Mouse (Mus musculus): ENCODE data around the gene Baz1a. TPM values are rescaled to one million over a fixed set of nuclear protein-coding genes. Genes with fewer than 3 reads are reported as not detected.

Gene Baz1a
- polyA plus RNA-seq, 1 experiment from 2014 or later, result 15.8 TPM

DNA sequence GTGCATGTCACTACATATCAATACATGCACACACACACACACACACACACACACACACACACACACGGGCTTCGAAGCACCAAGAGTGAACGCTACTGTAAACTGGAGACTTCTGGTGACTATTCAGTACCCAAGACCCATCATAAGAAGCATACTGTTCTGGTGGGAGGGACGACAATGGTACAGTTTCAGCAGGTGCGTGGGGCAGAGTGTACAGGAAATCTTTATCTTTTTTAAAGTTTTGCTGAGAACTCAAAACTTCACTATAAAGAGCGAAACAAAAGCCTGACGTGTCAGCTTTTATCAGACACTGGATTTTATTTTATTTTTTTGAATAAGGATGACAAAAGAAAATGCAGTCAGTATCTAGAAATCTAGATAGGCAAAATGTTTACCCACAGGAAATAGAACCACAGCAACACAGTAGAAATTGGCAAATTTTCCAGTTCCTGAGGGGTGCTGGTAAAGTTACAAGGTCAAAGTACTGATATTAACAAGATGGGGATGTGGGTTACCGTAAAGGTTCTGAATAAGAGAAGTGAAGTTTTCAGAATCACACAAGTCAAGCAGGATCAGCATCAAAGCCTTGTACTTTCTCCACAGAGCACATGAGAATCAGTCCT, 35.7 kb upstream of the Baz1a start:
- H3K27me3 ChIP-seq (replicated peaks), result no peaks in the 10 kb centered on the region
- 90% methylated on average over 8 of the region's 8 CpGs for WGBS
- peaks cover 47% of the 10 kb centered on the region for H3K36me3 ChIP-seq
- no peak overlapping the region for H3K4me2 ChIP-seq
- no peak overlapping the region for H3K9ac ChIP-seq
- no peak overlapping the region for H3K4me3 ChIP-seq
- H3K9me3 ChIP-seq, result no peaks in the 10 kb centered on the region
- no peak overlapping the region for H3K27ac ChIP-seq (replicated peaks)
- peaks cover 17% of the 10 kb centered on the region for H3K4me1 ChIP-seq
- ATAC-seq (ENCODE audit: extremely low read depth, insufficient number of reproducible peaks, low FRiP score, low TSS enrichment), result no peak

DNA sequence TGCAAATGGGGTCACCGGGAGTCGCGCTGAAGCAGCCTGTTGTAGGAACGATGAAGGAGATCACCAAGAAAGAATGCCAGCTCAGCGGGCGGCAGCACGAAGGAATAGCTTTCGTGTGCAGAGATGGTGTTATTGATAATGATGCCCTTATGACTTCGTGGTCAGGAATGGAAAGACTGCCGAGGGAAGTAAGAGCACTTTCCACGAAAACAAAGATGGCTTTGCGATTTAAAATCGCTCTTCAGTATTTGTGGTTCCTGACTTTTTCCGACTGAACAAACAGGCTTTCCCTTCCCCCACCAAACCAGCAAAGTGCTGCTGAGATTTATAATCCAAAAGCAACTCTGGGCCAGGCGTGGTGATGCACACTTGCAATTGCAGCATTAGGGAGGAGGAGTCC, 26.9 kb upstream of the Baz1a start:
- Histone ChIP-seq H3K4me1 (no peaks in the 10 kb centered on the region), H3K27me3 (replicated peaks) (no peaks in the 10 kb centered on the region), H3K36me3 (peaks cover 21% of the 10 kb centered on the region), H3K9me3 (no peaks in the 10 kb centered on the region), H3K4me2 (no peak overlapping the region), H3K4me3 (no peak overlapping the region), H3K27ac (replicated peaks) (no peak overlapping the region), H3K9ac (no peak overlapping the region)
- ATAC-seq (ENCODE audit: extremely low read depth, insufficient number of reproducible peaks, low FRiP score, low TSS enrichment), result no peak
- 62% methylated on average over 15 of the region's 15 CpGs for WGBS

DNA sequence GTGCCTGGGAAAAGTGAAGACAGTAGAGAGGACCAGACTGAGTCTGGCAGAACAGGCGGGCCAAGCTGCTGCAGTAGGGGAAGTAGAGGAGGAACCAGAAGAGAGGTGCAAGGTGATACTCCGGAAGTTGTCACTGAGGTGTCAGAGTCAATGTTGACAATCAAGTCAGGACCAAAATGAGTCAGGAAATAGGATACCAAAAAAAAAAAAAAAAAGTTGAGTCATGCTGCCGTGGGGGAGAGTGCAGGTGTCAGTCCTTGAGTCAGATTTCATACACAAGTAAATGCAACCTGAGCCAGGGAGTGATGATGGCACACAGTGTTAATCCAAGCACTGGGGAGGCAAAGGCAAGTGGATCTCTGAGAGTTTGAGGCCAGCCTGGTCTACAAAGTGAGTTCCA, 12.9 kb upstream of the Baz1a start:
- Histone ChIP-seq H3K4me1 (no peaks in the 10 kb centered on the region), H3K27ac (replicated peaks) (no peak overlapping the region), H3K36me3 (no peaks in the 10 kb centered on the region), H3K4me2 (no peak overlapping the region), H3K9ac (no peak overlapping the region), H3K27me3 (replicated peaks) (no peaks in the 10 kb centered on the region), H3K9me3 (no peaks in the 10 kb centered on the region), H3K4me3 (no peak overlapping the region)
- WGBS, result 29% methylated on average over 3 of the region's 3 CpGs
- no peak for ATAC-seq (ENCODE audit: extremely low read depth, insufficient number of reproducible peaks, low FRiP score, low TSS enrichment)

DNA sequence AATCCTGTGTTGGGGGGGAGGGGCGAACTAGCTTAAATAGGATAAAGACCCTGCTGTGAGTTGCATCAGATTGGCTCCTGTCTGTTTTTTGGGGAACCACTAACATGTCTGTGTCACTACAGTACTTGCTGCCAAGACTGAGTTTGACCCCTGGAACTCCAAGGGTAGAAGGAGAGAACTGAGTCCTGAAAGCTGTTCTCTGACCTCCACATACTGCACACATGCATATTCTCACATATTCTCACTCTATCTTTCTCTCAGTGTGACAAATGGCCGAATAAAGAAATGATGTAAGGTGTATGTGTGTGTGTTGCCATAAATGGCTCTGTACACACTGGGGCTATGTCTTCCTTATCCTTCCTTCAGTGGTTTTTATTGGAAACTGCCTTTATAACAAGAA, 9.1 kb upstream of the Baz1a start:
- no peak for ATAC-seq (ENCODE audit: extremely low read depth, insufficient number of reproducible peaks, low FRiP score, low TSS enrichment)
- no peak overlapping the region for H3K4me2 ChIP-seq
- H3K4me3 ChIP-seq, result no peak overlapping the region
- H3K9ac ChIP-seq, result no peak overlapping the region
- no peaks in the 10 kb centered on the region for H3K27me3 ChIP-seq (replicated peaks)
- no peaks in the 10 kb centered on the region for H3K4me1 ChIP-seq
- H3K27ac ChIP-seq (replicated peaks), result no peak overlapping the region
- WGBS, result 64% methylated on average over 2 of the region's 2 CpGs
- H3K36me3 ChIP-seq, result no peaks in the 10 kb centered on the region
- no peaks in the 10 kb centered on the region for H3K9me3 ChIP-seq

DNA sequence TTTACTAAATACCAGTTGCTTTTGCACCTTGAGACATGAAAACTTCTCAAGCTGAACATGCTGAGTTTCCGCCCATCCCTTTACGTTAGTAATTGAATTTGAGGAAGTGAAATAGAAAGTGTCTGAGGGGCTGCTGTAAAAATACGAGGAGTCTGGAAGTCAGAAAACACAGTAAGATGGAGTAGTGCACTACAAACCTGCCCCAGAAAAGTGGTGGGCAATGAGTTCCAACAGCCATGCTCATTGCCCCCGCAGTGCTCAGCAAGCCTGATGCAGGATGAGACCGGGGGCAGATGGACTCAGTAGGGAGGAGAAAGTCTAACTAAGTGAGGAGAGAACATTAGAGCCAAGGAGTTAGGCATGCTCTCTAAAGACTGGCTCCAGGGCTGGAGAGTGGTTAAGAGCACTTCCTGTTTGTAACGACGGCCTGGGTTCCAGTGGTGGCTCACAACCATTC, 5.3 kb upstream of the Baz1a start:
- no peak overlapping the region for H3K4me2 ChIP-seq
- no peak for ATAC-seq (ENCODE audit: extremely low read depth, insufficient number of reproducible peaks, low FRiP score, low TSS enrichment)
- 70% methylated on average over 7 of the region's 7 CpGs for WGBS
- no peaks in the 10 kb centered on the region for H3K4me1 ChIP-seq
- H3K9ac ChIP-seq, result no peak overlapping the region
- H3K4me3 ChIP-seq, result no peak overlapping the region
- H3K27ac ChIP-seq (replicated peaks), result no peak overlapping the region
- no peaks in the 10 kb centered on the region for H3K36me3 ChIP-seq
- H3K9me3 ChIP-seq, result no peaks in the 10 kb centered on the region
- H3K27me3 ChIP-seq (replicated peaks), result no peaks in the 10 kb centered on the region

DNA sequence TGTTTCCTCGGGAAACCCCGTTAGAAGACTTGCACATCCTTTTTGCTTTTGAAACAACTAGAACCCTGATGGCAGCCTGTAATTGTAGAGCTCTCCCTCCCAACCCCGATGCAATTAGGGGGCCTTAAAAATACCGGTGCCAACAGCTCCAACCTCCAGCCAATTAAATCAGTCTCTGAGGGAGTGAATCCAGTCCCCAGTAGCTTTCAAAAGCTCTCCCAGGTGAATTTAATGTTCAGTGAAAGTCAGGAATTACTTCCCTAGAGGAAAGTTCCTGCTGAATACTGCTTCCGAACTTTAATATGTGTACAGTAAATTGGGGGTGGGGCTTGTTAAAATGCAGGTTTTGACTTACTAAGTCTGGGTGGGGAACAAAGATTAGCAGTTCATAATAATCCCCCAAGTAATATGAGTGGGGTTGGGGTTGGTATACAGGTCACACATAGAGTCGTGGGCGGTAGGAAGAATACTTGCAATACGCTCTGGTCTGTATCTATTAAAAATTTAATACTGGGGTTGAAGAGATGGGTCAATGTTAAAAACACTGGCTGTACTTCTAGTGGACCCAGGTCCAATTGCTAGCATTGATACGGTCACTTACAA, 3.1 kb upstream of the Baz1a start:
- H3K36me3 ChIP-seq, result no peaks in the 10 kb centered on the region
- H3K4me1 ChIP-seq, result no peaks in the 10 kb centered on the region
- H3K27me3 ChIP-seq (replicated peaks), result no peaks in the 10 kb centered on the region
- H3K27ac ChIP-seq (replicated peaks), result no peak overlapping the region
- H3K4me2 ChIP-seq, result no peak overlapping the region
- 71% methylated on average over 9 of the region's 9 CpGs for WGBS
- no peaks in the 10 kb centered on the region for H3K9me3 ChIP-seq
- no peak overlapping the region for H3K9ac ChIP-seq
- ATAC-seq (ENCODE audit: extremely low read depth, insufficient number of reproducible peaks, low FRiP score, low TSS enrichment), result no peak
- H3K4me3 ChIP-seq, result no peak overlapping the region

DNA sequence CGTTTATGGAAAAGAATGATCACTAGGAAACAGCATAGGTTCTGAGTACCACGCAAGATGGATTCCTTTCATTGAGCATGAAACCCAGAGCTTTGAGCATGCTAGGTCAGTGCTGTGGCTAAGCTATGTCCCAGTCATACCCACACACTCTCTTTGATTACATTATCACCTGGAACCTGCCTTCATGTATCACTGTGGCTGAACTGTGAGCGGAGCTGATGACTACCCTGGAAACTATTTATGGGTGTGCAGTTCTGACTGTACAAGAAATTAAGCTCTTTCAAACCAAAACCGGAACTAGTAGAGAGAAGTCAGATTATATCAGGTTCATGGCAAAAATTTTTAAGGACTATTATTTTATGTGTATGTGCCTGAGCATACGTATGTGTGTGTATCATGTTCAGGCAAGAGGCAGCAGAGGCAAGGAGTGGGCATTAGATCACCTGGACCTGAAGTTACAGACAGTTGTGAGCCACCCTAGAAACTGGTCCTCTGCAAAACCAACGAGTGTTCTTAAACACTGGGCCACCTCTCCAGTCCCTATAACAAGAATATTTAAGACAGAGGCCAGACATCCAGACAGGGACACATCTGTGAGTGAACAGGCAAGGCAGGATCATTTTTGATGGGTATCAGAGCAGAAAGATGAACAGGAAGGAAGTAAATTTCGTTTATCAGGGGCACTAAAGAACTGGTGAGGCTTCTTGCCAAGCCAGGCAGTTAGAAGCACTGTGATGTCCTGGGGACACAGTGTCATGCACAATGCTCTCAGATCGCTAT, 2.4 kb upstream of the Baz1a start:
- H3K4me2 ChIP-seq, result no peak overlapping the region
- ATAC-seq (ENCODE audit: extremely low read depth, insufficient number of reproducible peaks, low FRiP score, low TSS enrichment), result no peak
- H3K4me3 ChIP-seq, result no peak overlapping the region

DNA sequence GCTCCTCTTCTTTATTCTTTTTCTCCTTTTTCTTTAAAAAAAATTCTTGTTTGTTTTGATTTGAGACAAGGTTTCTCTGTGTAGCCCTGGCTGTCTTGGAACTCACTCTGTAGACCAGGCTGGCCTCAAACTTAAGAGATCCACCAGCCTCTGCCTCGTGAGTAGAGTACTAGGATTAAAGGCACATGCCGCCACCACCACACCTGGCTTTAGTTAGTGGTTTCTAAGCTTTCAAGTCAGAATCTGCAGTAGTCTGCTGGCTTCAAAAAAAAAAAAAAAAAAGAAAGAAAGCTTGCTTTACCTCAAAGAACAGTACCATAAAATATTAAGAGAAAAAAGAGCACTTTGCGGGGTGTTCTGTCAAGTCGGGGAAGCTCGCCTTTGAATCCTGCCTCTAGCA, 1.3 kb upstream of the Baz1a start:
- Histone ChIP-seq H3K27ac (replicated peaks) (no peak overlapping the region), H3K9ac (no peak overlapping the region), H3K4me3 (no peak overlapping the region), H3K27me3 (replicated peaks) (no peaks in the 10 kb centered on the region), H3K4me2 (no peak overlapping the region), H3K4me1 (no peaks in the 10 kb centered on the region), H3K9me3 (no peaks in the 10 kb centered on the region), H3K36me3 (no peaks in the 10 kb centered on the region)
- WGBS, result 78% methylated on average over 5 of the region's 5 CpGs
- ATAC-seq (ENCODE audit: extremely low read depth, insufficient number of reproducible peaks, low FRiP score, low TSS enrichment), result no peak

More for the DNA sequence above, 2.4 kb upstream of the Baz1a start:
- Histone ChIP-seq H3K27me3 (replicated peaks) (no peaks in the 10 kb centered on the region), H3K27ac (replicated peaks) (no peak overlapping the region), H3K9me3 (no peaks in the 10 kb centered on the region), H3K4me1 (no peaks in the 10 kb centered on the region), H3K36me3 (no peaks in the 10 kb centered on the region), H3K9ac (no peak overlapping the region)
- 67% methylated on average over 8 of the region's 8 CpGs for WGBS

DNA sequence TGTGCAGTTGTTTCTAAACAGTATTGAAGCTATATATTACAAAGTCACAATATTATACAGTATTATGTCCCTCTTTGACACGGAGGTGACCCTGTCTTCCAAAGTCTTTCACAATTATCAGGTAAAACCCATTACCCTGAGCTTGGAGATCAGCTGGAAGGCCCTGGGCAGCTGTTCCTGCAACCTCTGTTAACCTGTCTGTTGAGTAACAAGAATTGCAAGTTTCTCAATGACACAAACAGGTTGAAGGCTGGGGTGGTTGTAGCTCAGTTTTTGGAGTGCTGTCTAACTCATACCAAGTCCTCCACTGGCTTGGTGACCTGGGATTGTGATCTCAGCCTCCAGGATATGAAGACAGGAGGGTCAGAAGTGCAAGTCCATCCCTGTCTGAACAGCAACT, 1.1 kb downstream of the Baz1a start:
- Histone ChIP-seq H3K27me3 (replicated peaks) (no peaks in the 10 kb centered on the region), H3K36me3 (no peaks in the 10 kb centered on the region), H3K9me3 (no peaks in the 10 kb centered on the region), H3K4me3 (no peak overlapping the region), H3K4me2 (no peak overlapping the region), H3K27ac (replicated peaks) (no peak overlapping the region), H3K9ac (no peak overlapping the region), H3K4me1 (no peaks in the 10 kb centered on the region)
- ATAC-seq (ENCODE audit: extremely low read depth, insufficient number of reproducible peaks, low FRiP score, low TSS enrichment), result no peak
- 62% methylated on average over 1 of the region's 1 CpGs for WGBS

DNA sequence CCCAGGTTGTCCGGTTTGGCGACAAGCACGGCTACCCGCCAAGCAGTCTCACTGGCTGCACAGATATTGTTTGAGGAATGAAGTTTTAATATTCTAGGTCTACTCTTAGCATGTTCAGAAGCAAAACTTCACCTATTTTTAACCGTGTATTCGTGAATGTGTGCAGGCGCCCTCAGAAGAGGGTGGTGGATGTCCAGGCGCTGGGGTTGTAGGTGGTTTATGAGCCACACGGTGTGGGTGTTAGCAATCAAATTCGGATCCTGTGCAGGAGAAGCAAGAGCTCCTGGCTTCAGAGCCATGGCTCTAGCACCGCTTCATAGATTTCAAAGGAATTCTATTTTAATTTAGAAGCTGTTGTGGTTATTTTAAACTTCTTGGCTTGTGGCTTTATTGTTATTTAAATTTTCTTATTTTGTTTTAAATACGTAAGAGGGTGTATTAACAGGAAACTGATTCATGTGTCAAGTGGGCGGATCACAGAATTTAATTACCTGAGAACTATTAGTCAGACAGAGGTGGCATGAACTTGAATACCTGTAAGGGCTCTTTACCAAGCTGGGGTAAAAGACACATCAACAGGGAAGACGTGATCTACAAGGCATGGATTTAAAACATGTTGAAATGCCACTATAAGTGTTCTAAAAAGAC, 6.7 kb downstream of the Baz1a start:
- peaks cover 5% of the 10 kb centered on the region; the same call in 1 of the 2 replicates for H3K9me3 ChIP-seq
- H3K4me3 ChIP-seq, result no peak overlapping the region
- ATAC-seq (ENCODE audit: extremely low read depth, insufficient number of reproducible peaks, low FRiP score, low TSS enrichment), result no peak
- no peak overlapping the region for H3K27ac ChIP-seq (replicated peaks)
- no peaks in the 10 kb centered on the region for H3K36me3 ChIP-seq
- WGBS, result 83% methylated on average over 14 of the region's 14 CpGs
- no peaks in the 10 kb centered on the region for H3K27me3 ChIP-seq (replicated peaks)
- H3K4me2 ChIP-seq, result no peak overlapping the region
- no peaks in the 10 kb centered on the region for H3K4me1 ChIP-seq
- no peak overlapping the region for H3K9ac ChIP-seq

DNA sequence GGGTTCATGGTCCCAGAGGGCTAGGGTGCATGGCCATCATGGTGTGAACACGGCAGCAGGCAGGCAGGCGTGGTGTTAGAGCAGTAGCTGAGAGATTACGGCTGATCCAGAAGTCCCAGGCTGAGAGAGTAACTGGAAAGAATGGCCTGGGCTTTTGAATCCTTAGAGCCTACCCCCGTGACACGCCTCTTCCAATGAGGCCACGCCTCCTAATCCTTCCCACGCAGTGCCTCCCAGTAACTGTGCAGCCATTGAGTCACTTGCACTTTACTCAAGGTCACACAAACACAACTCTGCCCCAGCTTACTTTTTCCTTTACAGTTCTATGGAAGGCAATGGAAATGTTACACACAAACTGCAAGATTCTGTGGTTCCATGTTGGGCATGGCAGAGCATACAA, 8.1 kb downstream of the Baz1a start:
- Histone ChIP-seq H3K4me1 (no peaks in the 10 kb centered on the region), H3K36me3 (no peaks in the 10 kb centered on the region), H3K9me3 (peaks cover 5% of the 10 kb centered on the region; the same call in 1 of the 2 replicates), H3K4me3 (no peak overlapping the region), H3K4me2 (no peak overlapping the region), H3K27ac (replicated peaks) (no peak overlapping the region), H3K27me3 (replicated peaks) (no peaks in the 10 kb centered on the region), H3K9ac (no peak overlapping the region)
- ATAC-seq (ENCODE audit: extremely low read depth, insufficient number of reproducible peaks, low FRiP score, low TSS enrichment), result no peak
- WGBS, result 91% methylated on average over 7 of the region's 7 CpGs
